Mouse (Mus musculus): ENCODE data around the gene Rpf2. TPM values are rescaled to one million over a fixed set of nuclear protein-coding genes. Genes with fewer than 3 reads are reported as not detected.

Gene Rpf2
- polyA plus RNA-seq, 1 experiment from 2014 or later = 87.2 TPM

DNA sequence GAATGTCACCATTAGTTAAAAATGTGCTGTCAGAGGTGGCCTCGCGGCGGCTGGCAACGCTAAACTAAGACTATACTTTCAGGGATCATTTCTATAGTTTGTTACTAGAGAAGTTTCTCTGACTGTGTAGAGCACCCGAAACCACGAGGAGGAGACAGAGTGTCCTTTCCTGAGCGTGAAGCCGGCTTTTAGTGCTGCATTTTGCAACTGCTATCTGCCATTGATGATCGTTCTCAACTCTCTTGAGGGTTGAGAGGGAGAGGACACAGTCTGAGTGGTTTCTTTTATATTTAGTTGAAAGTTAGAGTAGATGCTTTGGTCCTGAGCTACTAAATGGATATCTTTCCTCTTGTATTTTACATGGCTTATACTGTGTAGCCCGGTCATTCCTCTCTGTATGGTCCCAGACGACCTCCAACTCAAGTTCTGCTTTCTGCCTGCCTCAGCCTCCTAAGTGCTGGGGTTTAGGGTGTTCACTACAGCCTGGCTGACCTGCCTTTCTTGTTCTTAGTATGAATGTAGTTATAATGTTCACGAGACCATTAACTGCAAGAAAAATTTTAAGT, 11.6 kb upstream of the Rpf2 start:
- peak overlapping the region; percentile 76 for H3K4me2 ChIP-seq
- H3K4me3 ChIP-seq (ENCODE audit: low read depth, low read length) = peak overlapping the region; percentile 63; the same call in 1 of the 2 replicates
- WGBS = under 1% methylated on average over 12 of the region's 12 CpGs
- no peaks in the 10 kb centered on the region for H3K9me3 ChIP-seq (ENCODE audit: control insufficient read depth, low read length)
- peak overlapping the region; percentile 90 for H3K27ac ChIP-seq (ENCODE audit: low read depth, low read length)
- H3K4me1 ChIP-seq (ENCODE audit: control insufficient read depth, insufficient read depth, low read length) = peaks cover 4% of the 10 kb centered on the region
- ATAC-seq (ENCODE audit: low FRiP score) (peak; percentile 79), DNase-seq (ENCODE audit: low spot score, missing footprints) (peak; percentile 97)
- H3K36me3 ChIP-seq (ENCODE audit: control insufficient read depth, insufficient read depth, low read length) = peaks cover 5% of the 10 kb centered on the region; the same call in 1 of the 2 replicates
- H3K9ac ChIP-seq (ENCODE audit: low read length) = peak overlapping the region; percentile 90; the same call in 1 of the 2 replicates
- H3K27me3 ChIP-seq (ENCODE audit: control insufficient read depth, insufficient read depth, low read length) = no peaks in the 10 kb centered on the region

DNA sequence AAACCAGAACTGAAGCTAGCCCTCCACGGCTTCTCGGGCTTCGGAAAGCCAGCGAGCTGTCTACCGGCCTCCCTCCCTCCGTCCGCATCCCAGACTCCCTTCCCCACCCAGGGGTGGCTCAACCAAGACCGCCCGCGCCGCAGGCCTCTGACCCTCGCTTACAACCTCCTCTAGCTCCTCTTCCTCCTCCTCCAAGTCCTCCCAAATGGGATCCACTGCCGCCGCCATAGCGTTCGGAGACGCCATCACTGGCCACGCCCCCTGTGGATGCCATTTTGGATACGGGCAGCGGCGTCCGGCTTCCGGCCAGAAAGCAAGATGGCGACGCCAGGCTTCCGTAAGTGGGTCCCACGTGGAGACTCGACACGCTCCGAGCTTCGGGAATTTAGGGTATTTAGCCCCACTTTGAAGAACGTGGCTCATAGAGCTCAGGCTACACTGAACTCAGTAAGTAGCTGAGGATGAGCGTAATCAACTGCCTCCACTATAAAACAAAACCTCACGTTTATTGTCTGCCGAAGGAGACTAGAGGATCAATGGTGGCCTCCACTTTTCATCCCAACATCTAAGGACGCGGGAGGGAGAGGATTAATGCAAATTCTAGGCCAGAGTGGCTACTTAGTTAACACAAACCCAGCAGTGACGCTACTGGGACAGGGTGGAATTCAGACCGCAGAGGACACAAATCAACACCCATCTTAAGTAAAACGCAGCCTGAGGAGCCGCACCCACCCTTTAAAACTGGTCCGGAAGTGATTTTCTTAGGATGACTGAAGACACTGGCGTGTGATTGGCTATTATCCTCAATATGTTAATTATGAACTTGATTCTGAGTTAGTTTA, 10.8 kb upstream of the Rpf2 start, which contains the start of gene Gtf3c6:
Gtf3c6 (minus strand) TSS at position 695 of the 842 bp plus-strand sequence.
- H3K27ac ChIP-seq (ENCODE audit: low read depth, low read length) = peak within 1 kb of the TSS; percentile 90
- H3K4me1 ChIP-seq (ENCODE audit: control insufficient read depth, insufficient read depth, low read length) = peaks cover 4% of the 10 kb centered on the region
- H3K4me3 ChIP-seq (ENCODE audit: low read depth, low read length) = peak within 1 kb of the TSS; percentile 63
- peaks cover 9% of the 10 kb centered on the region; the same call in 1 of the 2 replicates for H3K36me3 ChIP-seq (ENCODE audit: control insufficient read depth, insufficient read depth, low read length)
- DNase-seq (ENCODE audit: low spot score, missing footprints) (peak; percentile 99), ATAC-seq (ENCODE audit: low FRiP score) (peak; percentile 77)
- no peaks in the 10 kb centered on the region for H3K9me3 ChIP-seq (ENCODE audit: control insufficient read depth, low read length)
- WGBS = under 1% methylated on average over 43 of the region's 43 CpGs
- peak within 1 kb of the TSS; percentile 90 for H3K9ac ChIP-seq (ENCODE audit: low read length)
- peak within 1 kb of the TSS; percentile 76 for H3K4me2 ChIP-seq
- no peaks in the 10 kb centered on the region for H3K27me3 ChIP-seq (ENCODE audit: control insufficient read depth, insufficient read depth, low read length)

- peaks cover 4% of the 10 kb centered on the region for H3K4me1 ChIP-seq (ENCODE audit: control insufficient read depth, insufficient read depth, low read length)
- H3K27me3 ChIP-seq (ENCODE audit: control insufficient read depth, insufficient read depth, low read length) = no peaks in the 10 kb centered on the region
- H3K36me3 ChIP-seq (ENCODE audit: control insufficient read depth, insufficient read depth, low read length) = peaks cover 9% of the 10 kb centered on the region; the same call in 1 of the 2 replicates
- 9% methylated on average over 5 of the region's 5 CpGs for WGBS
- H3K9ac ChIP-seq (ENCODE audit: low read length) = peak overlapping the region; percentile 90
- ATAC-seq (ENCODE audit: low FRiP score) (peak; percentile 76), DNase-seq (ENCODE audit: low spot score, missing footprints) (peak; percentile 96)
- H3K4me2 ChIP-seq = peak overlapping the region; percentile 76
- peak overlapping the region; percentile 90 for H3K27ac ChIP-seq (ENCODE audit: low read depth, low read length)
- H3K9me3 ChIP-seq (ENCODE audit: control insufficient read depth, low read length) = no peaks in the 10 kb centered on the region
- H3K4me3 ChIP-seq (ENCODE audit: low read depth, low read length) = peak overlapping the region; percentile 63
Measured at GRCm38 (mm10) chr10:40256716-40257115, 9.9 kb upstream of the Rpf2 start.

- H3K9me3 ChIP-seq (ENCODE audit: control insufficient read depth, low read length) = no peaks in the 10 kb centered on the region
- no peak overlapping the region for H3K4me2 ChIP-seq
- H3K36me3 ChIP-seq (ENCODE audit: control insufficient read depth, insufficient read depth, low read length) = peaks cover 13% of the 10 kb centered on the region; the same call in 1 of the 2 replicates
- no peak overlapping the region for H3K27ac ChIP-seq (ENCODE audit: low read depth, low read length)
- 92% methylated on average over 6 of the region's 6 CpGs for WGBS
- no peaks in the 10 kb centered on the region for H3K4me1 ChIP-seq (ENCODE audit: control insufficient read depth, insufficient read depth, low read length)
- no peaks in the 10 kb centered on the region for H3K27me3 ChIP-seq (ENCODE audit: control insufficient read depth, insufficient read depth, low read length)
- H3K9ac ChIP-seq (ENCODE audit: low read length) = no peak overlapping the region
- ATAC-seq (ENCODE audit: low FRiP score) (no peak), DNase-seq (ENCODE audit: low spot score, missing footprints) (no peak)
- no peak overlapping the region for H3K4me3 ChIP-seq (ENCODE audit: low read depth, low read length)
Measured at GRCm38 (mm10) chr10:40250969-40251368, 4.1 kb upstream of the Rpf2 start.

DNA sequence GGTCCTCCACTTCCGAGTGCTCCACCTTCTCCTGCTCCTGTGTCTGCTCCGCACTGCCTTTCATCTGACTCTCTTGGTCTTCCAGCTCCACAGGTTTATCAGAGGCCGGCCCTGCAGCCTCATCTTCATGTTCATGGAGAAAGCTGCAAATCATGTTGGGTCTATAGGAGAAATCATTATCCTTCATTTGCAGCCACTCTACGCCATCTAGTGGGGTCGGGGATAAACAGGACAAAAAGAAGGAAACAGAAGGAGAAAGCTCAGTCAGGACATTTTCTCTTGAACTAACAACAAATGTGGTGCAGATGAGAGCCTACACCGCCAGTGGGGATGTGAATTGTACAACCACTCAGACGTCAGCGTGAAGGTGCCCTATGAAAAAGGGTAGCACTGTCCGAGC, 2.8 kb upstream of the Rpf2 start:
- ATAC-seq (ENCODE audit: low FRiP score) (no peak), DNase-seq (ENCODE audit: low spot score, missing footprints) (no peak)
- 92% methylated on average over 9 of the region's 9 CpGs for WGBS
- Histone ChIP-seq H3K36me3 (ENCODE audit: control insufficient read depth, insufficient read depth, low read length) (peaks cover 13% of the 10 kb centered on the region; the same call in 1 of the 2 replicates), H3K4me2 (no peak overlapping the region), H3K4me1 (ENCODE audit: control insufficient read depth, insufficient read depth, low read length) (peaks cover 3% of the 10 kb centered on the region; the same call in 1 of the 2 replicates), H3K4me3 (ENCODE audit: low read depth, low read length) (no peak overlapping the region), H3K27me3 (ENCODE audit: control insufficient read depth, insufficient read depth, low read length) (no peaks in the 10 kb centered on the region), H3K9ac (ENCODE audit: low read length) (no peak overlapping the region), H3K9me3 (ENCODE audit: control insufficient read depth, low read length) (no peaks in the 10 kb centered on the region), H3K27ac (ENCODE audit: low read depth, low read length) (no peak overlapping the region)

GRCm38 (mm10) chr10:40247166-40247716, 405 bp upstream of the Rpf2 start:
- ATAC-seq (ENCODE audit: low FRiP score) (peak; percentile 31), DNase-seq (ENCODE audit: low spot score, missing footprints) (peak; percentile 84)
- Histone ChIP-seq H3K27ac (ENCODE audit: low read depth, low read length) (peak overlapping the region; percentile 41), H3K9ac (ENCODE audit: low read length) (peak overlapping the region; percentile 66; the same call in 1 of the 2 replicates), H3K9me3 (ENCODE audit: control insufficient read depth, low read length) (no peaks in the 10 kb centered on the region), H3K4me2 (peak overlapping the region; percentile 44), H3K27me3 (ENCODE audit: control insufficient read depth, insufficient read depth, low read length) (no peaks in the 10 kb centered on the region), H3K36me3 (ENCODE audit: control insufficient read depth, insufficient read depth, low read length) (peaks cover 6% of the 10 kb centered on the region; the same call in 1 of the 2 replicates), H3K4me3 (ENCODE audit: low read depth, low read length) (peak overlapping the region; percentile 52), H3K4me1 (ENCODE audit: control insufficient read depth, insufficient read depth, low read length) (peaks cover 3% of the 10 kb centered on the region; the same call in 1 of the 2 replicates)
- WGBS = 39% methylated on average over 11 of the region's 11 CpGs

GRCm38 (mm10) chr10:40237826-40238225, 9.0 kb downstream of the Rpf2 start:
- Histone ChIP-seq H3K4me1 (ENCODE audit: control insufficient read depth, insufficient read depth, low read length) (no peaks in the 10 kb centered on the region), H3K27ac (ENCODE audit: low read depth, low read length) (no peak overlapping the region), H3K9me3 (ENCODE audit: control insufficient read depth, low read length) (no peaks in the 10 kb centered on the region), H3K4me2 (no peak overlapping the region), H3K4me3 (ENCODE audit: low read depth, low read length) (no peak overlapping the region), H3K27me3 (ENCODE audit: control insufficient read depth, insufficient read depth, low read length) (no peaks in the 10 kb centered on the region), H3K9ac (ENCODE audit: low read length) (no peak overlapping the region), H3K36me3 (ENCODE audit: control insufficient read depth, insufficient read depth, low read length) (peaks cover 7% of the 10 kb centered on the region; the same call in 1 of the 2 replicates)
- 91% methylated on average over 5 of the region's 5 CpGs for WGBS
- ATAC-seq (ENCODE audit: low FRiP score) (no peak), DNase-seq (ENCODE audit: low spot score, missing footprints) (no peak)

GRCm38 (mm10) chr10:40233241-40233640, 13.6 kb downstream of the Rpf2 start:
- ATAC-seq (ENCODE audit: low FRiP score) (no peak), DNase-seq (ENCODE audit: low spot score, missing footprints) (no peak)
- H3K4me1 ChIP-seq (ENCODE audit: control insufficient read depth, insufficient read depth, low read length) = no peaks in the 10 kb centered on the region
- H3K9ac ChIP-seq (ENCODE audit: low read length) = no peak overlapping the region
- no peaks in the 10 kb centered on the region for H3K9me3 ChIP-seq (ENCODE audit: control insufficient read depth, low read length)
- peaks cover 8% of the 10 kb centered on the region for H3K36me3 ChIP-seq (ENCODE audit: control insufficient read depth, insufficient read depth, low read length)
- WGBS = 89% methylated on average over 3 of the region's 3 CpGs
- H3K4me3 ChIP-seq (ENCODE audit: low read depth, low read length) = no peak overlapping the region
- no peak overlapping the region for H3K27ac ChIP-seq (ENCODE audit: low read depth, low read length)
- no peak overlapping the region for H3K4me2 ChIP-seq
- no peaks in the 10 kb centered on the region for H3K27me3 ChIP-seq (ENCODE audit: control insufficient read depth, insufficient read depth, low read length)

All from midbrain, embryonic 11.5 days (tissue).